Mouse (Mus musculus) spleen, embryonic (tissue): ENCODE measurements around the gene Ovol2.
"Not testable (repeated sequence)": the region's sequence is repeated elsewhere in the genome, so short reads cannot be mapped to it uniquely, and the experiment has no call there.

Experiments used
- CTCF ChIA-PET: fragments of 350-600 bp; sonication (Branson Sonifier 250); formaldehyde crosslinking; loops from one replicate; lab custom pipeline; 2022; lab: Charles Lee

The Ovol2 gene

GRCm38 (mm10) chr2:144331401-144332302 is at the start of gene Ovol2:
Ovol2 (minus strand) TSS chr2:144332146.
- CTCF ChIA-PET = no interaction called here

GRCm38 (mm10) chr2:144381741-144382140 is 49.8 kb upstream of the Ovol2 start:
- CTCF ChIA-PET = no interaction called here

- CTCF ChIA-PET = no interaction called here
Measured at GRCm38 (mm10) chr2:144381293-144381692, 49.3 kb upstream of the Ovol2 start.

GRCm38 (mm10) chr2:144375063-144375703 is 43.2 kb upstream of the Ovol2 start:
- CTCF ChIA-PET = no interaction called here

GRCm38 (mm10) chr2:144373063-144373462 is 41.1 kb upstream of the Ovol2 start:
- CTCF ChIA-PET = no interaction called here

GRCm38 (mm10) chr2:144371566-144371965 is 39.6 kb upstream of the Ovol2 start:
- CTCF ChIA-PET = no interaction called here

GRCm38 (mm10) chr2:144369511-144369910 is 37.6 kb upstream of the Ovol2 start:
- CTCF ChIA-PET = no interaction called here

GRCm38 (mm10) chr2:144369020-144369421 is 37.1 kb upstream of the Ovol2 start:
- CTCF ChIA-PET = no interaction called here

GRCm38 (mm10) chr2:144368400-144369019 is 36.6 kb upstream of the Ovol2 start, which contains the start of the genes Kat14 and Pet117:
Kat14 (plus strand) TSS chr2:144368983.
Pet117 (plus strand) TSS chr2:144368996.
- CTCF ChIA-PET = interaction anchor here (0.7 kb wide), 3 partner anchors 10 to 68 kb away, joined by 5 to 7 read pairs (median 6); no protein-coding TSS in a partner anchor

- CTCF ChIA-PET = interaction anchor here (0.5 kb wide), 1 partner anchor 66 kb away, joined by 3 read pairs; no protein-coding TSS in a partner anchor
Measured at GRCm38 (mm10) chr2:144352843-144353242, 20.9 kb upstream of the Ovol2 start.

- CTCF ChIA-PET = no interaction called here
Measured at GRCm38 (mm10) chr2:144348525-144348924, 16.6 kb upstream of the Ovol2 start.

GRCm38 (mm10) chr2:144343158-144343557 is 11.2 kb upstream of the Ovol2 start:
- CTCF ChIA-PET = no interaction called here

- CTCF ChIA-PET = not testable (repeated sequence)
Measured at GRCm38 (mm10) chr2:144338149-144338548, 6.2 kb upstream of the Ovol2 start.

- CTCF ChIA-PET = interaction anchor here (0.6 kb wide), 1 partner anchor 79 kb away, joined by 10 read pairs; no protein-coding TSS in a partner anchor
Measured at GRCm38 (mm10) chr2:144337701-144338100, 5.8 kb upstream of the Ovol2 start.

- CTCF ChIA-PET = interaction anchor here (0.6 kb wide), 1 partner anchor 78 kb away, joined by 10 read pairs; no protein-coding TSS in a partner anchor
Measured at GRCm38 (mm10) chr2:144337230-144337629, 5.3 kb upstream of the Ovol2 start.

- CTCF ChIA-PET = no interaction called here
Measured at GRCm38 (mm10) chr2:144333138-144333842, 1.3 kb upstream of the Ovol2 start.

GRCm38 (mm10) chr2:144332486-144332885 is 540 bp upstream of the Ovol2 start:
- CTCF ChIA-PET = no interaction called here

GRCm38 (mm10) chr2:144330960-144331371 is 980 bp downstream of the Ovol2 start:
- CTCF ChIA-PET = no interaction called here

GRCm38 (mm10) chr2:144330352-144330959 is 1.5 kb downstream of the Ovol2 start:
- CTCF ChIA-PET = no interaction called here

GRCm38 (mm10) chr2:144329937-144330336 is 2.0 kb downstream of the Ovol2 start:
- CTCF ChIA-PET = interaction anchor here (0.7 kb wide), 1 partner anchor 127 kb away, joined by 3 read pairs; no protein-coding TSS in a partner anchor

GRCm38 (mm10) chr2:144329451-144329850 is 2.5 kb downstream of the Ovol2 start:
- CTCF ChIA-PET = interaction anchor here (0.7 kb wide), 1 partner anchor 127 kb away, joined by 3 read pairs; no protein-coding TSS in a partner anchor
